Mouse (Mus musculus): ENCODE measurements around the gene Zfx.

The Zfx gene

GRCm38 (mm10) chrX:94123059-94123839 is at the start of gene Zfx:
Zfx (minus strand) TSS chrX:94123702.
- DNase-seq (ENCODE audit: inconsistent age in 2 of 2, low spot score in 1 of 2) = peak; percentile 73 to 90

DNA sequence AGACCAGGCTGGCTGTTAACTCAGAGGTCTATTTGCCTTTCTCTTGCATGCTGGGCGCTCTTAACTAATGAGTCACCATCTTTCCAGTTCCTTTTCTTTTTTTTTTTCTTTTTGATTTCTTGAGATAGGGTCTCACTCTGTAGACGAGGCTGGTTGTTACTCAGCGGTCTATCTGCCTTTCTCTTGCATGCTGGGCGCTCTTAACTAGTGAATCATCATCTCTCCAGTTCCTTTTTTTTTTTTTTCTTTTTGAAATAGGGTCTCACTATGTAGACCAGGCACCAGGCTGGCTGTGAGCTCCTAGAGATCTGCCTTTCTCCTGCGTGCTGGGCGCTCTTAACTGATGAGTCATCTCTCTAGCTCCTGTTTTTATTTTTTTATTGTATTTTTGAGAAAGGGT is 45.8 kb upstream of the Zfx start:
- peak in 1 of 2 experiments; percentile 34 for DNase-seq (ENCODE audit: inconsistent age in 2 of 2, low spot score in 1 of 2)

GRCm38 (mm10) chrX:94152251-94152830 is 28.8 kb upstream of the Zfx start:
- DNase-seq (ENCODE audit: inconsistent age in 2 of 2, low spot score in 1 of 2) = peak; percentile 33 to 69

- DNase-seq (ENCODE audit: inconsistent age in 2 of 2, low spot score in 1 of 2) = no peak
Measured at GRCm38 (mm10) chrX:94150471-94150870, 27.0 kb upstream of the Zfx start.

DNA sequence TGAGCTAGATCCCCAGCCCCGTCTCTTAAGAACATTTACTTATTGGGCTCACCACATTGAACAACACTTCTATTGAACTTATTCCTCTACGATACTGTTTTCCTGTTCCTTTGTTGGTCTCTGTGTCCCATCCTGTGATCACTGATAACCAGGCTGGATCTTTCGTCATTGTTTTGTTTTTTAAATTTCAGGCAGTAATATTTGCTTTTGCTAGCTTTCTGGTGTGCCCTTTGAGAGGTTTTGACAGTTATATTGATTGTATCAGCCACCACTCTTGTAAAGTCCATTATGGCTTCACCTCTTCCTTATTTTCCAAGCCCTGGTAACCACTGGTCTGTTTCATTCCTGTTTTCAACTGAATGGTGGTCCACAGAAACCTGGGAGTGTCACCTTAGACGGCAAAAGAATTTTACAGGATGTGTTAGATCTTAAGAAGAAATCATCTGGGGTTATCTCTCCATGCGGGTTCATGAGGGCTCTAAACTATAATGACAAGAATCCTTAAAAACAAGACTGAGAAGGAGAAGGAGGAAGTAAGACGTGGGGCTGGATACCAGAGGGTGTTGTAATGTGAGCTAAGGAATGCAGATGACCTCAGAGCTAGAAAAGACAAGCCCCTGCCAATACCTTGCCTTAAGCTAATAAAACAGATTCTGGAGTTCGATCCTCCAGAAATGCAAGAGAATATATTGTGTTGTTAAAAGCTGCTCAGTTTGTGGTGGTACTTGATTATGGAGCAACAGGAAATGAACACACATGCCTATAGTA is 18.7 kb upstream of the Zfx start:
- no peak for DNase-seq (ENCODE audit: inconsistent age in 2 of 2, low spot score in 1 of 2)

GRCm38 (mm10) chrX:94140080-94140479 is 16.6 kb upstream of the Zfx start:
- DNase-seq (ENCODE audit: inconsistent age in 2 of 2, low spot score in 1 of 2) = peak; percentile 45 to 71

DNA sequence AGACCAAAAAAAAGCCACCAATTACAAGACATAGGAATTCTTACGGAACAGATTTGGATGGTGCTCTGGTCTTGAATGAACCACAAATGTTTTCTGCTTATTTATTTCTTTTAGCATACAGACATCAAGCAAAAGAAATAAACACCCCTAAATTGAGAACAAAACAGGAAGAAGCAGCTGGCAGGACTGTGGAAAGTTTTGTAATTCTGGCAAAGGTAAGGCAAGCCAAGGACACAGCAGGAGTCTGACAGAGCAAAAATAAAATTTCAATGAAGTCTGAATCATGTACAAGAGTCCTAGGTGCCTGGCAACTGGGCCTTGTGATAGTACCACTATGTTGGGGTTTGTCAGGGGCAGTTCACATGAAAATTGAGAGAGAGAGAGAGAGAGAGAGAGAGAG is 14.8 kb upstream of the Zfx start:
- DNase-seq (ENCODE audit: inconsistent age in 2 of 2, low spot score in 1 of 2) = peak in 1 of 2 experiments; percentile 63

DNA sequence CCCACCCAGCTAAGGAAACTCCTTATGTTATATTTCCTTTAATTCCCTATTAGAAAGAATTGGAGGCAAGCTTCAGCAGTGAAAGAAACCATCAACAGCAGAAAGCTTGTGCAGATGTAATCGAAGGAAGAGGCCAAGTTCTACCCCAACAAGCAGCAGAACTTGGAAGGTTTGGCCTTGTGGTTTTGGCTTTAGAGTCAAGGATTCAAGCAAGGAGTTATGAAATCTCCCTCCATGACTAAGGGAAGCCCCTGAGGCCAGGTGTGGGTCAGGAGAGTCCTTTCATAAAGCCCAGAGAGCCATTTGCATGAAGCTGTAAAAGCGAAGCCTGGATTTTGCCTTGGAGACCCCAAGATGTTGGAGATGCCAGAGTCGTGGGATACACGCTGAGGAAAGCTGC is 11.6 kb upstream of the Zfx start:
- no peak for DNase-seq (ENCODE audit: inconsistent age in 2 of 2, low spot score in 1 of 2)

- DNase-seq (ENCODE audit: inconsistent age in 2 of 2, low spot score in 1 of 2) = no peak
Measured at GRCm38 (mm10) chrX:94133551-94133950, 10.0 kb upstream of the Zfx start.

DNA sequence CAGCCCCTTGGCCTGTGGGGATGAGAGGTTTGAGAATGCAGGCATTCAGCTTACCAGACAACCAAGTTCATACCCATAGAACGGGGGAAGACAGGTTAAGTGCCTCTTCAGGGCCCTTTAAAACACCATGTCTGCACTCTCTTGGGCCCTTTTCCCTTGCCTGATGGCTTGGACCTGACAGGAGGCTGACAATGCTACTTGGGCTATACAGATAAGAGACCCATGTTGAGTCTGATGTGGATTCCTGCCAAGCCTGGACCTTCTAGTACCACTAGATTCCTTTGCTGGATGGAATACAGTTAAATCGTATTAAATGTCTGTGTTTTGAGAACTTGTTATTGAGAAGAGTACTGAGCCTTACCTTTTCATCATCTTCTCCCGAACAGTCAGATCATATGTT is 8.7 kb upstream of the Zfx start:
- DNase-seq (ENCODE audit: inconsistent age in 2 of 2, low spot score in 1 of 2) = no peak

DNA sequence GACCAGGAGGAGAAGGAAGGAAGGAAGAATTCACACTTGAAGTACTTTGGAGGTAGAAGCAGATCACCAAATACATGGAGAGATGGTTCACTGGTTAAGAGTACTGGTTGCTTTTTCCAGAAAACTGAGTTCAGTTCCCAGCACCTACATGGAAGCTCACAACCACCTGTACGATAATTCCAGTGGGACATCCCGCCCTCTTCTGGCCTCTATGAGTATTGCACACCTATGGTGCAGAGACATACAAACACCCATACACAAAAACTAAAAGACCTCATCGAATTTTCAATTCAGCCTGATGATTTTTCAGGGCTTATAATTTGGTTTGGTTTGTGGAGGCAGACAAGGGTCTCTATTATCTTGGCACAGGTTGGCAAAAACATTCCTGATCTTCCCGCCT is 6.2 kb upstream of the Zfx start:
- DNase-seq (ENCODE audit: inconsistent age in 2 of 2, low spot score in 1 of 2) = no peak

- DNase-seq (ENCODE audit: inconsistent age in 2 of 2, low spot score in 1 of 2) = no peak
Measured at GRCm38 (mm10) chrX:94125950-94126349, 2.4 kb upstream of the Zfx start.

DNA sequence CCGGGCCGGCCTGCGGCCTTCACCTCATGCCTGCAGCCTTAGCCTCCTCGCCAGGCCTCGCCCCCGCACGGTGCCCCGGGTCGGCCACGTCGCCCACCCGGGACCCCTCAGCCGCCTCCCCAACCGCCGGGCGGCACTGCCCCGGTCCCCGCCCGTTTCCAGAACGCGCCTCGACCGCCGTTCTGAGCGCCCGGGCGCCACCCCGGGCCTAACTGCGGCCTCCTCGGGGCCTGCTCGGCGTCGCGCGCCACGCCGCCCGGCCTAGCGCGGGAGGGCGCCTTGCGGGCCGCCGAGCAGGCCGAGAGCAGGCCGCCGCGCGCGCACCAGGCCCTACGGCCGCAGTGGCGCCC is 818 bp downstream of the Zfx start:
- DNase-seq (ENCODE audit: inconsistent age in 2 of 2, low spot score in 1 of 2) = peak in 1 of 2 experiments; percentile 87

DNA sequence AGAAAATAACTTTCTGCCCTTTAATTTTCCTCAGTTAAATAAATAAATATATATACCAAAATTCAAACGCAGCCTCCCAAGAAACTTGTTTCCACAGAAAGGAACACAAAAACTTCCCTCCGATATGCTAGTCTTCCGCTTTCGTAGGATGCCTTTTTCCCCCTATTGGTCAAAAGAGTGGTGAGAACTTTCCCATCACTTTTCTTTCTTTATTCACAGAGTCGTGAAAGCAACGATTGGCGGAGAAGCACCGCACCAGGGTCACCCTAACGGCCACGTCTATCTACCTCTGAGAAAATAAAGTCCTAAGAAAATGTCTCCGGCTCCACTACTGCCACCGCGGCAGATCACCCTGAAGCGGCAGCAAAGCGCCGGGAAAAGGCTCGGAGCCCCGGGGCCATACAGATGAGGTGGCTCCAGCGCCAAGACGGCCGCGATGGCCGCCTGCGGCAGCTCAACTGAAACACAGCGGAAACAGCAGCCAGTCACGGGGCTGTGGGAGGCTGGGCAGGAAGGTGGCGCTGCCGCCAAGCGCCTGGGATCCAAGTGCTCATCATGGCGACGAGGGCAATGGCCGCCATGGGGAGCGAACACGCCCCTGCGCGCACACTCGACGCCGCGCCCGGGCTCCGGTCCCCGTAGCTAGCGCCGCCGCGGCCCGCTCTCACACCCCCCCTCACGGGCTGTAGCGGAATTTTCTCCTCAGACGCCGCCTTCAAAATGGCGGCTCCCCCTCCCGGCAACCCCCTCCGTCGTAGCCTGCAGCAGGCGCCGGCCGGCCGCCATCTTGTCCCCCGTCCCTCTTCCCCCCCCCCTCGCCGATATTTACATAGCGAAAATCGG is 1.4 kb downstream of the Zfx start:
- DNase-seq (ENCODE audit: inconsistent age in 2 of 2, low spot score in 1 of 2) = peak; percentile 92 to 95

DNA sequence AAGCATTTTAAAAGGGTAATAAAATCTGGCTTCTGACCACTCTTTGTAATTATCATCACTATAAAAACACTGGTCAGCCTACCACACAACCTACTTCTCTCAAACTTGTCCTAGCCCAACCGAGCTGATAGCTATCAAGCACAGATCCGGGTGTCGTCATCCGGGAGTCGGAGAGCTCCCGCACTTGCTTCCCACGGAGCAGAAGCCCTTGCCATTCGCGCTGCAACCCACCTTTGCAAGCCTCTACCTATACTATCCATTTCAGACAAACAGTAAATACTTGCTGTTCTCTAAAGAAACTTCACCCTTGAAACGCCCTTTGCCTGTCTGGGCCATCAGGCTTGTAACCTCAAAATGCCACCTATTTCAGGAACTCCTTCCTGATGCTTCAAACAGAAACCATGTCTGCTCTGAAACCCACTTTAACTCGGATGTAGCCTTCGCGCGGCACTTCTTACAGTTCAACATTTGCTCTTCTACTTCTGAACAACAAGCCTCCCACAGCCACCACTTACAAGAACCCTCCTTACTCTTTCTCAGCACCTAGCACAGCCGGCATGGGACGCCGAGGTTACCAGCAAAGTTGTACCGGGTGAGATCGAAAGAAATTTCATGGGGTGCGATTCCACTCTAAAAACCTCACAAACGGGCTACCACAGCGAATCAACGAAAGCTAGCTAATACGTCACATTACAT is 2.2 kb downstream of the Zfx start:
- peak; percentile 34 to 75 for DNase-seq (ENCODE audit: inconsistent age in 2 of 2, low spot score in 1 of 2)

DNA sequence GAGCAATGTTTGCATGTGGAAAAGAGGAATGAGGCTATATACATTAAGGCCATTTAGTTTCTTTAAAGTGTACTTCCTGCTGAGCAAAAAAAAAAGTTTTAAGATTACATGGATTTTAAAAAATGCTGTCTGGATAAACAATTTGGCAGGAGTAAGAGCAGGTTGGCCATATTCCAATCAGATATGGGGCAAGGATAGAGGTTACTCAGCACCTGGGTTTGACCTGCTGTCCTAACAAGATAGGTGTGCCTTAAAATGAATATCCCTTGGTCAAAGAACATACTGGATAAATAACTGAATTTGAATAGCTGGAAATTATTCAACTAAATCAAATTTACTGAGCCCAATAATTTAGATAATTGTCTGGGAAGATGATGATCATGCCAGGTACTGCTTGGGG is 5.2 kb downstream of the Zfx start:
- DNase-seq (ENCODE audit: inconsistent age in 2 of 2, low spot score in 1 of 2) = no peak

DNA sequence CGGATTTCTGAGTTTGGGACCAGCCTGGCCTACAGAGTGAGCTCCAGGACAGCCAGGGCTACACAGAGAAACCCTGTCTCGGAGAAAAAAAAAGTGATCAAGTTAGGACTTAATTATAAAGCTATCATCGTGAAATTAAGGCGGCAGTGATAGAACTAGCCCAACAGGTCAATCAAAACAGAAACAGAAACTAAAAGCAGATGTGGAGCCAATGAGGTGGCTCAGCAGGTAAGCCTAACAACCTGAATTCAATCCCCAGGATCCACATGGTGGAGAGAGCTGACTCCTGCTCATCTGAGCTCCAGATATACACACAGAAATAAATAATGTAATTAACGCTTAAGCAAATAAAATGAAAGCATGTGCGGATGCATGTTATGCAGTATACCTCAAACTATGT is 7.6 kb downstream of the Zfx start:
- DNase-seq (ENCODE audit: inconsistent age in 2 of 2, low spot score in 1 of 2) = no peak

DNA sequence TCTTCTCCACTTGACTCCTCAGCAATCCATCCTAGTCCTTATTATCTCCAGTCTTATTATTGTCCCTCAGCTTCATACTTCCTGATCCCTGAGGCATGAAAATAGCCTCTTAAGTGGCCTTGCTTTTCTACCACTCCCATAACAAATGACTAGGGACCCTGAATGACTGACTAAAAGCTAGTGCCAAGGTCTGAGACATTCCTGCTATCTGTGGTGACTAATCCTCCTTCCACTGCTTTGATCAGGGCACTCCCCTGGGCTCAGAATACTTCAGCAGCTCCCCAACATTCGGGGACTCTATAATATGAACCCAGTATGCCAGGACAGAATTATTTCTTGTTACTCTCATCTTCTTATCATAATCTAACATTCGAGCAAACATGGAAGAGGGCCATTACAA is 17.5 kb downstream of the Zfx start:
- peak; percentile 41 to 75 for DNase-seq (ENCODE audit: inconsistent age in 2 of 2, low spot score in 1 of 2)

DNA sequence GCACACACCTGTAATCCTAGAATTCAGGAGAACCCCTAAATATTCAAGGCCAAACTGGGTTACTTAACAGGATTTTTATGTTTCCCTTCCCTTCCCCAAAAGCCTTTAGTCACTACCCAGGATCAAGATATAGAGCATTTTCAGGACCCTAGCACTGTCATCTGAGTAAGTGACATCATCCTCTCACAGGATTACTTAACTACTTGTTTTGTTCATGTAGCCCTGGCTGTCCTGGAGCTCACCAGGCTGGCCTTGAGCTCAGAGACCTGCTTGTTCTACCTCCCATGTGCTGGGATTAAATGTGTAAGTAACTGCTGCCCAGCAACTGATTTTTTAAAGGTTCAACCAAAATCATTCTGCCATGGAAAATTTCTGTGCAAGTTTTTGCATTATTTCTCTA is 20.6 kb downstream of the Zfx start:
- peak; percentile 41 to 64 for DNase-seq (ENCODE audit: inconsistent age in 2 of 2, low spot score in 1 of 2)

DNA sequence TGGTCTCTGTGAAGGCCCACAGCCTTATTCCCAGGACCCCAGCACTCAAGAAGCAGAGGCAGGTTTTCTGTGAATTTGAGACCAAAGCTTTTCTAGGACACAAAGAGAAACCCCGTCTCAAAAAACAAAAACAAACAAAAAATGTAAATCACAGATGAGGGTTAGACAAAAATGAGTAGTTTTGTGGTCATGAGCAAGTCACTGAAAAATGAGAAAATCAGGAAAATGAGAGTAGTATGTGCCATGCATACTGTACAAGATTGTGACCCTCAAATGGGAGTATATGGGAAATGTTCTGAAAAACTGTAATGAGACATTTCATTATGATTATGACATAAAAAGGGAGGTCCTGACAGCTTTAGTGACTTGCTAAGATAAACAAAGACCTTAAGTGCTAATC is 22.9 kb downstream of the Zfx start:
- DNase-seq (ENCODE audit: inconsistent age in 2 of 2, low spot score in 1 of 2) = no peak

DNA sequence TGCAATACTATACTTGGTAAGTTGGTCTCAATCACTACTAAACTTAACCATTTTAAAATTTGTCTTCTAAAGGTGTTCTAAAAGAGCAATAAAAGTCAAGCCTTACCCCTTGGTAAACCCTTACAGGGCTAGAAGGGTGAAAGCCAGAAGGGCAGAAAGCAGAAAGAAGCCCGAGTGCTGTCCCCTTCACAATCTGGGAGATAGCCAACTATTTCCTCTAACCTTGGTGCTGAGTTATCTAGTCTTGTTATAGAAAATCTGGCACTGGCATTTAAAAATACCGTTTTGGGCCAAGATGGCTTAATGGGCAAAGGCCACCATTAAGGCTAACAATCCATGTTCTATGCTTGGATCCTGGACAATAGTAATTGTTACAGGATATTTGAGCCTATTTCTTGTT is 32.5 kb downstream of the Zfx start:
- peak in 1 of 2 experiments; percentile 61 for DNase-seq (ENCODE audit: inconsistent age in 2 of 2, low spot score in 1 of 2)

All from adrenal gland, adult (tissue).